Mouse (Mus musculus): ENCODE data around the gene Asxl1.

Gene Asxl1

GRCm38 (mm10) chr2:153442720-153443119, 97.1 kb downstream of the Asxl1 start:
- CTCF ChIA-PET: no interaction called here

DNA sequence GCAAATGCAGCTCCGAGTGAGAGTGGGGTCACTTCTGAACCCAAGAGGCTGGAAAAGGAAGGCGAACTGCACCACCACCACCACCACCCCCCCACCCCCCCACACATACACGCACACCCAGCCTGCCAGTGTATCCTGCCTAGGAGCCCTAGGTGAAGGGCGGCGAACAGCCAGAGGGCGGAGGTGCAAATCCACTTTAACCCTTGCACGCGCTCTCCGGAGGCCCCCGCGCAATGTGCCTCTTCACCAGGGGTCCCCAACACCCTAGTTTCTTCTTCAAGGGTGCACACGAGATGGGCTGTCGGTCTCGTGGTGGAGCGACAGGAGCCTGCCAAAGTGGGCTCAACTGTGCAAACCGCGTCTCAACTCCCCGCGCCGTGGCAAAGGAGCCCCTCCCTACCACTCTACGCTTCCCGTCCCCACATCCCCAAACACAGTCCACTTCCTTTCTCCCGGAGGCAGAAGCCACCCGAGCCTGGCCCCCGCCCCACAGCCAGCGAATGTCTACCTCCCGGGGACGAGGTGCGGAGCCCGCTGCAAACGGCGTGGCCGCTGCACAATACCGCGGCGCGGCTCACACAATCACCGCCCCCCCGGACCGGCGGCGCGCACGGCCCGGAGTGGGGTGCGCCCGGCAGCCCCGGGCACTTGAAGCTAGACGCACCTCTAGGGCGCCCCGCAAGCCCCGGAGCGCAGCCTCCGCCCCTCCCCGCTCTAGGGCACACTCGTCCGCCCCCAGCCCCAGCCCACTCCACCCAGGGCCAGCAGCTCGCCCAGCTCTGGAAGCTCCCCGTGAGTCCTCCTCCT, 98.0 kb downstream of the Asxl1 start:
- CTCF ChIA-PET: interaction anchor here (0.6 kb wide), 2 partner anchors 53 to 73 kb away, joined by 3 to 5 read pairs; no protein-coding TSS in a partner anchor

- CTCF ChIA-PET: interaction anchor here (0.6 kb wide), 2 partner anchors 53 to 73 kb away, joined by 3 to 5 read pairs; no protein-coding TSS in a partner anchor
Observed at GRCm38 (mm10) chr2:153444254-153445136, 98.9 kb downstream of the Asxl1 start.

DNA sequence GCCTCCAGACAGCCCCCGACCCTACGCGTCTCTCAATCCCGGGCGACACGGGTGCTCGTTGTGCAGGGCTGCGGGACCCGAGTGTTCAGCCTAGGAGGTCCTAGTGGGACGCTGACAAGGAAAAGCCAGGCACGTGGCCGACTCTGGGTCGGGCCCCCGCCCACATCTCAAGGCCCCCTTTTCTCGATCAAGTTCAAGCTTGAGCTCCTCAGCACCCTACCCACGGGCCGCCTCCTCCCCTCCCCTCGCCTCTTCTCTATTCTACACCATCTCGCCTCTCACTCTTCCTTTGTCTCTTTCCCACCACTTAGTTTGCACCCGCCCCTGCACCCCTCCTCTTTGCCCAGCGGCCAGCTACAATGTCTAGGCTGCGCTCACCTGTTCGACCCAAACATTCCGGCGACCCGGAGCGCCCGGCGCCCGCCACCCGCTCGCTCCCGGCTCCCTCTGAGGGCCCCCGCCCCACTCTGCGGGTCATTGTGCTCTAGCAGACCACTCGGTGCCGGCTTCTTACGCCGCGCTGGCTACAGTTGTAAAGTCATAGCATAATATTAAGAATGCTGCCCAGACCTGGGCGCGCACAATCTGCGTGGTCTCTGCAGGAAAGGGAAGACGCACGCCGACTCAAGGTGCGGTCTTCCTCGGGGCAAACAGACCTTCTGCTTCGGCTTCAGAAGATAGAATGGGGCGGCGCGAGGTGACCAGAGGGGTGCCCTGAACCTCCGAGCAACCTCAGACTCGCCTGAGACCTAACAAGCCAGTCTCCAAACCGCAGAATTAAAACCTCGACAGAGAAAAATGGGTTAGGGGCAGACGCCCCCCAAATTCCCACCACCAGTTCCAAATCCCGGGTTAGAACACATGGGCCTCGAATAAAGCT, 99.7 kb downstream of the Asxl1 start:
- CTCF ChIA-PET: interaction anchor here (0.6 kb wide), 1 partner anchor 797 kb away, joined by 3 read pairs; no protein-coding TSS in a partner anchor

GRCm38 (mm10) chr2:153446017-153446408, 100.4 kb downstream of the Asxl1 start:
- CTCF ChIA-PET: interaction anchor here (0.6 kb wide), 1 partner anchor 798 kb away, joined by 3 read pairs; no protein-coding TSS in a partner anchor

DNA sequence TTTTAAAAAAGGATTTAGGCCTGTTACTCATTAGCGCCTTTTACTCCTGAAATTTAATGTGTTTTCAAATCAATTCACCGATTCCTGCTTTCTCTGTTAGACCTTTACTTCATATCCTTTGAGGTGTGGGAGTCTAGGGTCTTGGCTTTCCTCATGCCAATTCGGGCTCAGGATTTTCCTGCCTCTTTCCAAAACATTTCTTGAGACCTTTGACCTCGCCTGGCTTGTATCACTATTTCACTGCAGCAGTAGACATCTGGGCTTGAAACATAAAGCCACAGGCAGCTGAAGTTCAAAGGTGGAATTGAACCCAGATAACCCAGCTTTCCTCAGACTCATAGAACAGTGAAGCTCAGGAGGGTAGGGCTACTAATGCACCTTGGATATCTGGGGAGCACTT, 100.8 kb downstream of the Asxl1 start:
- CTCF ChIA-PET: no interaction called here

DNA sequence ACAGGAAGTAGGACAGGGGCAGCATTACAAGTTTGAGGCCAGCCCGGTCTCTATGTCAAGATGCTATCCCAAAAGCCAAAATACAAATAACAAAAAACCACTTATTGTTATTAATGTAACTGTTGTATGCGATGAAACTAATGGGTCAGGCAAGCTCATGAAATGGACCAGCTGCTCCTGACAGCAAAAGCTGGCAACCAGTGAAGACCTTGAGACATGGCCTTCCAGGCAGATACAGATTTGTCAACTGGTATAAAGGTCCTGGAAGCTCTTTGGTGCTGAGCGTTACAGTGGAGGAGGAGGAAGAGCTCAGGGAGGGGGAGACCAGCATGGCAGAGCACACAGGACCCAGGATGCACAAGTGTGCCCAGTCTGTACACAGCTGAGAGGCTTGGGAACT, 102.1 kb downstream of the Asxl1 start:
- CTCF ChIA-PET: interaction anchor here (1.0 kb wide), 1 partner anchor 15 kb away, joined by 3 read pairs; no protein-coding TSS in a partner anchor

DNA sequence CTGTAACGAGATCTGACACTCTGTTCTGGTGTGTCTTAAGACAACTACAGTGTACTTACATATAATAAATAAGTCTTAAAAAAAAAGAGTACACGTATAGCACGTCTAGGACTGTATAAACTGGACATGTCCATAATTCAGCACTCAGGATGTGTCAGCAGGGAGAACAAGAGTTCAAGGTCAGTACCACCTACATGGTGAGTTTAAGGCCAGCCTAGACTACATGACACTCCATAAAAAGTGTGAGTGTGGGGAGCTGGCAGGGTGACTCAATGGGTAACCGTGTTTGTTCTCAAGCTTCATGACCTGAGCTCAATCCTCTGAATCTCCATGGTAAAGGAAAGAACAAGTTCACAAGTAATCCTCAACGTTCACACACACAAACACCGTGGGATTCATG, 102.9 kb downstream of the Asxl1 start:
- CTCF ChIA-PET: interaction anchor here (1.0 kb wide), 1 partner anchor 15 kb away, joined by 3 read pairs; no protein-coding TSS in a partner anchor

Data from spleen, embryonic (tissue).